Mouse (Mus musculus) gastrocnemius, postnatal 10 days (tissue): ENCODE measurements at regions not wholly inside any gene's neighbourhood (a gene's known extent, or its start where the extent isn't known, plus 50 kb on each side); places are given as distances from the start of the nearest gene placed in this dataset.

ENCODE experiments used
- DNase-seq: peaks from one replicate; pipeline ENCODE4 v3.0.0; 2021; ENCODE audit warnings: mixed read lengths

- DNase-seq, result no peak
Measured at GRCm38 (mm10) chr5:74121861-74122630, 53.8 kb upstream of the Usp46 start.

- DNase-seq, result peak; percentile 53
Measured at GRCm38 (mm10) chr5:74126015-74126896, 58.0 kb upstream of the Usp46 start.

- DNase-seq, result no peak
Measured at GRCm38 (mm10) chr5:74127518-74127917, 59.3 kb upstream of the Usp46 start.

- no peak for DNase-seq
Measured at GRCm38 (mm10) chr5:74129636-74130035, 61.4 kb upstream of the Usp46 start.

GRCm38 (mm10) chr5:74132671-74133070 lies 62.4 kb upstream of the Rasl11b start:
- DNase-seq, result no peak

- DNase-seq, result no peak
Measured at GRCm38 (mm10) chr5:74136377-74136776, 58.7 kb upstream of the Rasl11b start.

- DNase-seq, result no peak
Measured at GRCm38 (mm10) chr5:74136868-74137439, 58.1 kb upstream of the Rasl11b start.

- no peak for DNase-seq
Measured at GRCm38 (mm10) chr5:74143994-74144393, 51.1 kb upstream of the Rasl11b start.

- DNase-seq, result no peak
Measured at GRCm38 (mm10) chr5:74144765-74145164, 50.3 kb upstream of the Rasl11b start.
